Mouse (Mus musculus) ES-E14 (cell line): Measurements from ENCODE around the gene Homer3.

ENCODE experiments used
- CHD2 ChIP-seq: IDR thresholded peaks from 2 replicates; pipeline ENCODE4 v1.6.1; 2014; ENCODE audit warnings: mild to moderate bottlenecking, low read depth, low read length, inconsistent platforms
- HCFC1 ChIP-seq: IDR thresholded peaks from 2 replicates; pipeline ENCODE4 v1.6.1; 2012; ENCODE audit warnings: low read length, inconsistent platforms, borderline replicate concordance; ENCODE audit not compliant: insufficient read depth
- MAFK ChIP-seq: IDR thresholded peaks from 2 replicates; pipeline ENCODE4 v1.6.1; 2014; ENCODE audit warnings: mild to moderate bottlenecking, low read depth, low read length, inconsistent platforms; ENCODE audit not compliant: insufficient read depth
- ZC3H11A ChIP-seq: IDR thresholded peaks from 2 replicates; pipeline ENCODE4 v1.6.1; 2012; ENCODE audit warnings: low read depth, mild to moderate bottlenecking, inconsistent platforms, low read length, borderline replicate concordance

GRCm38 (mm10) chr8:70254628-70255027 lies 28.0 kb upstream of the Homer3 start:
- no peak for TF ChIP-seq ZC3H11A
- TF ChIP-seq CHD2, result no peak
- no peak for TF ChIP-seq HCFC1
- TF ChIP-seq MAFK, result no peak
